Mouse (Mus musculus): ENCODE measurements at regions not wholly inside any gene's neighbourhood (a gene's known extent, or its start where the extent isn't known, plus 50 kb on each side); places are given as distances from the start of the nearest gene placed in this dataset.

GRCm38 (mm10) chr15:27178084-27178935, 282.9 kb upstream of the Fbxl7 start:
- TF ChIP-seq POLR2A (IDR thresholded peaks at IDR 0.05; ENCODE audit: low read depth, low read length) (no peak), CTCF (IDR thresholded peaks at IDR 0.05; ENCODE audit: extremely low read depth, insufficient read length, insufficient replicate concordance, low read depth, low read length) (no peak)

Data from small intestine, adult 2 months (tissue).